Mouse (Mus musculus): Measurements from ENCODE around the gene Ttl.

GRCm38 (mm10) chr2:129061456-129062059 is 4.2 kb upstream of the Ttl start:
- TF ChIP-seq CTCF (IDR thresholded peaks at IDR 0.05; ENCODE audit: borderline replicate concordance, insufficient read depth, low read length) (no peak), POLR2A (IDR thresholded peaks at IDR 0.05; ENCODE audit: low read depth, low read length) (no peak)
